Comparison of ENCODE assay signal across 14 mouse cellular contexts in the genomic region with DNA sequence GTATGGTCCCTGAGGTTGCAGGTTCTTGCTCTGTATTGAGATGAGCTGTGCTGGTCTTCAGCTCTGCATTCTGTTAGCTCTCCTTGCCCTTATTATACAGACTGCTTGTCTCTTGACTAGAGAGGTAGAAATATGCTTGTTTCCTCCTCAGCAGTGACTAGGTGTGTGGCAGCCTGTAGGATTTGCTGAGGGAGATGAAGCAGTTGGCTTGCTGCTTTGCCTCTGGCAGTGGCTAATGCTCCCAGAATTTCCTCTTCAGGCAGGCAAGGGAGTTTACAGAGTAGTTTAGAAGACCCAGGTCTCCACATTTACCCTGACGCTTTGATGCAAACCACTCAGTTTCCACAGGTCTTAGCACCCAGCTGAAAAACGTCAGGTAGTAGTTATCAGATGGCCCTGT.
DNase-seq lines count a peak whose midpoint lies in the region; ATAC-seq lines count a peak whose summit lies in the region.
"Had no signal": no experiment of that assay in that cellular context is flagged by ENCODE, and none has a peak within 500 bp of the region (broad histone marks: within the 10 kb centered on the region; RNA-seq: fewer than 3 reads in every experiment).

No protein-coding gene starts in this region.

- no peak overlapping the region for H3K4me2 ChIP-seq in heart, embryonic 13.5 days
- H3K4me2 ChIP-seq: liver, embryonic 12.5 days had no signal

- H3K4me3 ChIP-seq in heart, embryonic 13.5 days, result no peak overlapping the region
- H3K4me3 ChIP-seq: liver, embryonic 12.5 days had no signal

- peak overlapping the region; percentile 38 for H3K9ac ChIP-seq in heart, embryonic 13.5 days
- H3K9ac ChIP-seq: liver, embryonic 12.5 days had no signal

- H3K27ac ChIP-seq in heart, embryonic 13.5 days (replicated peaks), result no peak overlapping the region
- H3K27ac ChIP-seq: liver, embryonic 12.5 days had no signal

- peaks cover 98% of the 10 kb centered on the region for H3K4me1 ChIP-seq in heart, embryonic 13.5 days

- WGBS in heart, embryonic 13.5 days, result 47% methylated on average over 2 of the region's 2 CpGs

- no peaks in the 10 kb centered on the region for H3K9me3 ChIP-seq in heart, embryonic 13.5 days
- H3K9me3 ChIP-seq: liver, embryonic 12.5 days had no signal

- ATAC-seq in heart, embryonic 13.5 days (ENCODE audit: extremely low read depth, insufficient number of reproducible peaks, low FRiP score, low TSS enrichment), result no peak
- ATAC-seq: activated CD4-positive, CD25-positive, alpha-beta regulatory T cell, adult 4 months; forebrain, embryonic 14.5 days; intestine, embryonic 16.5 days; liver, embryonic 12.5 days had no signal

- peak; percentile 6 for DNase-seq in adrenal gland, adult 8-10 months
- no peak for DNase-seq in adrenal gland, adult (ENCODE audit: inconsistent age in 2 of 2, low spot score in 1 of 2)
- no peak for DNase-seq in heart, postnatal 10 days
- peak; percentile 4 for DNase-seq in layer of hippocampus, adult 9-11 months
- DNase-seq in layer of hippocampus, adult 18-20 months (ENCODE audit: low spot score in 2 of 2), result no peak
- peak; percentile 10 for DNase-seq in urinary bladder, adult 2 months (ENCODE audit: low spot score)
- DNase-seq in urinary bladder, postnatal 36 days (ENCODE audit: low spot score in 2 of 2), result no peak
- DNase-seq: gastrocnemius, postnatal 36 days had no signal

- H3K27me3 ChIP-seq in heart, embryonic 13.5 days (replicated peaks), result no peaks in the 10 kb centered on the region
- H3K27me3 ChIP-seq: CH12.LX; liver, embryonic 12.5 days had no signal

- H3K36me3 ChIP-seq in heart, embryonic 13.5 days, result peaks cover 21% of the 10 kb centered on the region

- intact Hi-C loops in heart, postnatal 10 days (cut with DNase I), result loop anchor here (2.0 kb wide), 1 partner anchor 87 kb away; no protein-coding TSS in a partner anchor

Comparison
In these comparisons a context has a peak if more than half of its experiments do, and no peak if none do; other contexts are left out.
1. DNase-seq: peak in adrenal gland, adult 8-10 months (single experiment), layer of hippocampus, adult 9-11 months (single experiment) and urinary bladder, adult 2 months (single experiment); none in adrenal gland, adult (0 of 2), heart, postnatal 10 days (0 of 2), layer of hippocampus, adult 18-20 months (0 of 2) and urinary bladder, postnatal 36 days (0 of 2).